8 mouse cellular contexts compared by ENCODE assay signal in genomic region chr10:61146119-61146806, GRCm38 (mm10). TPM values are rescaled to one million over a fixed set of nuclear protein-coding genes. Genes with fewer than 3 reads are reported as not detected.
DNase-seq lines count a peak whose midpoint lies in the region; ATAC-seq lines count a peak whose summit lies in the region.

No protein-coding gene starts in this region.

- peak overlapping the region; percentile 69 for H3K4me2 ChIP-seq in hindbrain, embryonic 14.5 days (replicated peaks)

- intact Hi-C loops in left cerebral cortex, postnatal 10 days (cut with DNase I): no loop called here

- WGBS in hindbrain, embryonic 14.5 days: 1% methylated on average over 47 of the region's 53 CpGs

- peak; percentile 77 for DNase-seq in R1 (ENCODE audit: low read depth, low spot score)
- DNase-seq in cerebellum, postnatal 14 days: peak; percentile 64
- peak; percentile 10 to 27 for DNase-seq in frontal cortex, postnatal 25 days (ENCODE audit: low spot score in 2 of 2)
- peak; percentile 72 for DNase-seq in hindbrain, embryonic 14.5 days (ENCODE audit: low spot score)
- peak; percentile 26 to 86 for DNase-seq in left cerebral cortex, postnatal 10 days (ENCODE audit: extremely low spot score in 1 of 2, low spot score in 2 of 2)
- DNase-seq in right cerebral cortex, postnatal 10 days (ENCODE audit: low spot score in 2 of 2): peak; percentile 66 to 74
- DNase-seq in urinary bladder, postnatal 25 days (ENCODE audit: low spot score): peak; percentile 45

- peaks cover 20% of the 10 kb centered on the region for H3K4me1 ChIP-seq in hindbrain, embryonic 14.5 days (replicated peaks; ENCODE audit: control insufficient read depth, insufficient read depth, low read length)
- peaks cover 21% of the 10 kb centered on the region for H3K4me1 ChIP-seq in megakaryocyte, embryonic 14.5 days

- H3K27ac ChIP-seq in hindbrain, embryonic 14.5 days: peak overlapping the region; percentile 92

- peaks cover 12% of the 10 kb centered on the region for H3K36me3 ChIP-seq in hindbrain, embryonic 14.5 days (replicated peaks; ENCODE audit: control insufficient read depth, insufficient read depth)
- no peaks in the 10 kb centered on the region for H3K36me3 ChIP-seq in megakaryocyte, embryonic 14.5 days (replicated peaks; ENCODE audit: low read length)

- H3K9ac ChIP-seq in hindbrain, embryonic 14.5 days: peak overlapping the region; percentile 92

- H3K9me3 ChIP-seq in hindbrain, embryonic 14.5 days (ENCODE audit: control insufficient read depth, low read length): no peaks in the 10 kb centered on the region
- no peaks in the 10 kb centered on the region for H3K9me3 ChIP-seq in megakaryocyte, embryonic 14.5 days

- H3K4me3 ChIP-seq in hindbrain, embryonic 14.5 days (replicated peaks; ENCODE audit: low read length): peak overlapping the region; percentile 76
- peak overlapping the region; percentile 91 for H3K4me3 ChIP-seq in megakaryocyte, embryonic 14.5 days (replicated peaks)

- no peaks in the 10 kb centered on the region for H3K27me3 ChIP-seq in hindbrain, embryonic 14.5 days (ENCODE audit: control insufficient read depth, insufficient read depth, low read length)
- peaks cover 68% of the 10 kb centered on the region for H3K27me3 ChIP-seq in megakaryocyte, embryonic 14.5 days (replicated peaks)

- ATAC-seq in hindbrain, embryonic 14.5 days (ENCODE audit: low FRiP score): peak; percentile 64

RNA-seq across cellular contexts. Expression of gene Sgpl1, which starts 1.2 kb away (rescaled TPM):
- 53.6 and 54.5 TPM in 2 replicates for polyA plus RNA-seq in hindbrain, embryonic 14.5 days (2014; fragmentation: Nextera tagmentation; extraction: Ambion mirVana)
- 10 to 100 TPM; 27.3 to 29.4 TPM for total RNA-seq in left cerebral cortex, postnatal 10 days (2021)
- 3.6 TPM in 1 of 2 replicates, not detected in the other for polyA plus RNA-seq in megakaryocyte, embryonic 14.5 days (2012; ENCODE audit: insufficient read depth, low replicate concordance)

RNA-seq across cellular contexts. Expression of gene Tbata, which starts 25.5 kb away (rescaled TPM):
- not detected in 2 replicates for polyA plus RNA-seq in hindbrain, embryonic 14.5 days (2014; fragmentation: Nextera tagmentation; extraction: Ambion mirVana)
- 1 to 10 TPM in 1 of 2 experiments, under 1 TPM in 1; 0.73 to 1.6 TPM for total RNA-seq in left cerebral cortex, postnatal 10 days (2021)
- not detected in 2 replicates for polyA plus RNA-seq in megakaryocyte, embryonic 14.5 days (2012; ENCODE audit: insufficient read depth, low replicate concordance)

RNA-seq across cellular contexts. Expression of gene Pcbd1, which starts 57.1 kb away (rescaled TPM):
- polyA plus RNA-seq in hindbrain, embryonic 14.5 days (2014; fragmentation: Nextera tagmentation; extraction: Ambion mirVana): 47.6 and 48.5 TPM in 2 replicates
- total RNA-seq in left cerebral cortex, postnatal 10 days (2021): 10 to 100 TPM; 12.4 to 15.4 TPM
- polyA plus RNA-seq in megakaryocyte, embryonic 14.5 days (2012; ENCODE audit: insufficient read depth, low replicate concordance): 0.60 TPM in 1 of 2 replicates, not detected in the other

Comparison
In these comparisons a context has a peak if more than half of its experiments do, and no peak if none do; other contexts are left out.
1. Peak in every context shown above with its lines: DNase-seq, ATAC-seq, H3K4me3 ChIP-seq and H3K27ac ChIP-seq.
2. DNase-seq: peak in every context shown above with its lines; median percentile 77 in R1; 72 in hindbrain, embryonic 14.5 days; 70 in right cerebral cortex, postnatal 10 days; 64 in cerebellum, postnatal 14 days; 56 in left cerebral cortex, postnatal 10 days; 45 in urinary bladder, postnatal 25 days; 18 in frontal cortex, postnatal 25 days.
3. RNA of gene Sgpl1, which starts 1.2 kb away (polyA plus RNA-seq): 53.6 to 54.5 TPM in hindbrain, embryonic 14.5 days; 3.6 TPM in megakaryocyte, embryonic 14.5 days; every median in the first group is over 10 times any median in the second.
4. RNA of gene Pcbd1, which starts 57.1 kb away (polyA plus RNA-seq): 47.6 to 48.5 TPM in hindbrain, embryonic 14.5 days; 0.60 TPM in megakaryocyte, embryonic 14.5 days; every median in the first group is over 10 times any median in the second.